Mouse (Mus musculus) hindbrain, embryonic 11.5 days (tissue): Measurements from ENCODE around the gene Lysmd1. TPM values are rescaled to one million over a fixed set of nuclear protein-coding genes. Genes with fewer than 3 reads are reported as not detected.

ENCODE experiments used
- ATAC-seq: fragments of 200-750 bp; cut with Nextera tagmentation; 2 replicates; pipeline ENCODE4 v1.8.0; 2017; ENCODE audit warnings: mild to moderate bottlenecking, moderate TSS enrichment, moderate library complexity; ENCODE audit not compliant: low FRiP score
- DNase-seq: peaks from one replicate; pipeline ENCODE4 v3.0.0-alpha.2; 2015; ENCODE audit warnings: low spot score
- H3K27ac ChIP-seq: fragments of 300-500 bp; sonication (generic); 2 replicates; pipeline ENCODE4 v1.5.1; 2014; ENCODE audit warnings: mild to moderate bottlenecking, low read depth, low read length
- H3K27me3 ChIP-seq: fragments of 300-500 bp; sonication (generic); 2 replicates; pipeline ENCODE4 v1.6.1; 2014; ENCODE audit warnings: mild to moderate bottlenecking, low read length, moderate library complexity, mixed read lengths; ENCODE audit not compliant: control insufficient read depth, insufficient read depth
- H3K36me3 ChIP-seq: fragments of 300-500 bp; sonication (generic); 2 replicates; pipeline ENCODE4 v1.6.1; 2014; ENCODE audit warnings: mild to moderate bottlenecking, low read length, moderate library complexity, mixed read lengths; ENCODE audit not compliant: control insufficient read depth, insufficient read depth
- H3K4me1 ChIP-seq: fragments of 300-500 bp; sonication (generic); replicated peaks from 2 replicates; pipeline ENCODE4 v1.6.1; 2014; ENCODE audit warnings: low read length, mixed read lengths; ENCODE audit not compliant: control insufficient read depth, insufficient read depth
- H3K4me2 ChIP-seq: fragments of 300-500 bp; sonication (generic); replicated peaks from 2 replicates; pipeline ENCODE4 v1.6.1; 2014; ENCODE audit warnings: mild to moderate bottlenecking, low read depth, low read length
- H3K4me3 ChIP-seq: fragments of 300-500 bp; sonication (generic); 2 replicates; pipeline ENCODE4 v1.5.1; 2014; ENCODE audit warnings: low read depth, low read length
- H3K9ac ChIP-seq: fragments of 300-500 bp; sonication (generic); 2 replicates; pipeline ENCODE4 v1.6.1; 2014; ENCODE audit warnings: low read depth, low read length
- H3K9me3 ChIP-seq: fragments of 300-500 bp; sonication (generic); 2 replicates; pipeline ENCODE4 v1.6.1; 2016; ENCODE audit warnings: low read length; ENCODE audit not compliant: control insufficient read depth
- WGBS: fragments of 180-500 bp; shearing (Covaris S2); extraction: QIAGEN DNeasy Blood & Tissue Kit; methylation state at CpG from one replicate; pipeline ENCODE4 v1.1.7; 2014; 5-methylcytosine and 5-hydroxymethylcytosine counted together
- polyA plus RNA-seq: library from polyadenylated mRNA; unstranded; fragments of >200 nt; fragmentation: Nextera tagmentation; extraction: Ambion mirVana; gene quantifications from 2 replicates; pipeline ENCODE4 v1.2.1, GENCODE M21; 2014

Gene Lysmd1
- polyA plus RNA-seq, 1 experiment from 2014 or later, result 12.5 TPM

- Histone ChIP-seq H3K4me2 (no peak overlapping the region), H3K27me3 (peaks cover 43% of the 10 kb centered on the region), H3K27ac (no peak overlapping the region), H3K9me3 (no peaks in the 10 kb centered on the region), H3K4me1 (peaks cover 2% of the 10 kb centered on the region; the same call in 1 of the 2 replicates), H3K36me3 (peaks cover 14% of the 10 kb centered on the region), H3K4me3 (no peak overlapping the region; the same call in 1 of the 2 replicates), H3K9ac (no peak overlapping the region)
- ATAC-seq (peak; percentile 48; the same call in 1 of the 2 replicates), DNase-seq (peak; percentile 91)
- WGBS, result 1% methylated on average over 16 of the region's 16 CpGs
Measured at GRCm38 (mm10) chr3:95174011-95174592, 40.2 kb downstream of the Lysmd1 start.

DNA sequence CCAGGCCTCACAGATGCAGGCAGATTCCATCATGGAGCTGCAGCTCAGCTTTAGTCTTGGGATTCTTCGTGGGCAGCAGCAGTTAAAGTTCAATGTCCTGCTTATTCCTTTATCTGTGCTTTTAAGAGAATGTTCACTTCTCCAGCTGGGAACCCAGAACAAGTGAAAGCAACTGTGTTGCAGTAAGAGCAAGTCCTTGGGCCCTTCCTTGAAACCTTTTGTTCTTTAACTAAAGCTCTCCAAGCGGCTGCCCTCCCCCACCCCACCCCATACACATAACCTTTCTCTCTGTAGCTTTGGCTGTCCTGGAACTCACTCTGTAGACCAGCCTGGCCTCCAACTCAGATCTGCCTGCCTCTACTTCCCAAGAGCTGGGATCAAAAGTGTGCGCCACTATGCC, 42.6 kb downstream of the Lysmd1 start:
- Histone ChIP-seq H3K4me2 (no peak overlapping the region), H3K27me3 (peaks cover 23% of the 10 kb centered on the region), H3K4me3 (no peak overlapping the region), H3K36me3 (peaks cover 7% of the 10 kb centered on the region; the same call in 1 of the 2 replicates), H3K4me1 (peaks cover 2% of the 10 kb centered on the region; the same call in 1 of the 2 replicates), H3K9ac (no peak overlapping the region), H3K9me3 (no peaks in the 10 kb centered on the region), H3K27ac (no peak overlapping the region)
- WGBS, result 65% methylated on average over 3 of the region's 3 CpGs
- DNase-seq, result no peak
- ATAC-seq, result no peak

DNA sequence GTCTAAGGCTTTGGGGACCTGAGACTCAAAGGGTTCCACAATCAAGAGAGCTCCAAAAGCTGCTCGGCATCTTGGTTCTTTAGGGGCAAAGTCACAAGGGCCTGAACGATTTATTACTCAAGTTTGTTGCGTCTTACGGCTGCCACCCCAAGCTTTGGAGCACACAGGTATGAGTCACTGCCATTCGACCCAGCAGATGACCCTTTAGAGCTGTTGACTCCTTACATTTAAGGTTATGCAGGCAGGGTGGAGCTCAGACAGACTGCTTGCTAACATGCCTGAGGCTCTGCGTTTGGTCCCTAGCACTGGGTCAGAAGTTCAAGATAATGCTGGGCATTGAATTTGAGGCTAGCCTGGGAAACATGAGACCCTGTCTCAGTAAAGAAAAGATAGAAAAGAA, 43.7 kb downstream of the Lysmd1 start:
- Histone ChIP-seq H3K4me3 (no peak overlapping the region), H3K27me3 (peaks cover 12% of the 10 kb centered on the region), H3K9ac (no peak overlapping the region), H3K9me3 (no peaks in the 10 kb centered on the region), H3K36me3 (peaks cover 3% of the 10 kb centered on the region), H3K27ac (no peak overlapping the region), H3K4me1 (0 out of 2 replicates have a peak, but pooled peaks cover 2% of the 10 kb centered on the region), H3K4me2 (no peak overlapping the region)
- WGBS, result 77% methylated on average over 6 of the region's 6 CpGs
- ATAC-seq (no peak), DNase-seq (no peak)

- H3K9ac ChIP-seq, result no peak overlapping the region
- no peak overlapping the region for H3K4me2 ChIP-seq
- no peak for DNase-seq
- 85% methylated on average over 5 of the region's 5 CpGs for WGBS
- no peaks in the 10 kb centered on the region for H3K9me3 ChIP-seq
- no peaks in the 10 kb centered on the region for H3K27me3 ChIP-seq
- no peaks in the 10 kb centered on the region; the same call in 1 of the 2 replicates for H3K36me3 ChIP-seq
- no peak for ATAC-seq
- H3K27ac ChIP-seq, result no peak overlapping the region
- no peaks in the 10 kb centered on the region for H3K4me1 ChIP-seq
- H3K4me3 ChIP-seq, result no peak overlapping the region
Measured at GRCm38 (mm10) chr3:95178948-95179347, 45.1 kb downstream of the Lysmd1 start.

- ATAC-seq, result no peak
- Histone ChIP-seq H3K4me2 (no peak overlapping the region), H3K9me3 (no peaks in the 10 kb centered on the region), H3K4me1 (no peaks in the 10 kb centered on the region), H3K4me3 (no peak overlapping the region), H3K9ac (no peak overlapping the region), H3K27ac (no peak overlapping the region), H3K27me3 (no peaks in the 10 kb centered on the region), H3K36me3 (no peaks in the 10 kb centered on the region; the same call in 1 of the 2 replicates)
- no peak for DNase-seq
- whole genome bisulfite sequencing, result 74% methylated on average over 3 of the region's 3 CpGs
Measured at GRCm38 (mm10) chr3:95179890-95180289, 46.0 kb downstream of the Lysmd1 start.

- no peaks in the 10 kb centered on the region for H3K9me3 ChIP-seq
- H3K36me3 ChIP-seq, result no peaks in the 10 kb centered on the region; the same call in 1 of the 2 replicates
- no peaks in the 10 kb centered on the region for H3K27me3 ChIP-seq
- H3K4me3 ChIP-seq, result no peak overlapping the region
- H3K4me1 ChIP-seq, result no peaks in the 10 kb centered on the region
- DNase-seq (no peak), ATAC-seq (no peak)
- WGBS, result 74% methylated on average over 1 of the region's 1 CpGs
- no peak overlapping the region for H3K4me2 ChIP-seq
- H3K27ac ChIP-seq, result no peak overlapping the region
- no peak overlapping the region for H3K9ac ChIP-seq
Measured at GRCm38 (mm10) chr3:95181841-95182240, 48.0 kb downstream of the Lysmd1 start.

DNA sequence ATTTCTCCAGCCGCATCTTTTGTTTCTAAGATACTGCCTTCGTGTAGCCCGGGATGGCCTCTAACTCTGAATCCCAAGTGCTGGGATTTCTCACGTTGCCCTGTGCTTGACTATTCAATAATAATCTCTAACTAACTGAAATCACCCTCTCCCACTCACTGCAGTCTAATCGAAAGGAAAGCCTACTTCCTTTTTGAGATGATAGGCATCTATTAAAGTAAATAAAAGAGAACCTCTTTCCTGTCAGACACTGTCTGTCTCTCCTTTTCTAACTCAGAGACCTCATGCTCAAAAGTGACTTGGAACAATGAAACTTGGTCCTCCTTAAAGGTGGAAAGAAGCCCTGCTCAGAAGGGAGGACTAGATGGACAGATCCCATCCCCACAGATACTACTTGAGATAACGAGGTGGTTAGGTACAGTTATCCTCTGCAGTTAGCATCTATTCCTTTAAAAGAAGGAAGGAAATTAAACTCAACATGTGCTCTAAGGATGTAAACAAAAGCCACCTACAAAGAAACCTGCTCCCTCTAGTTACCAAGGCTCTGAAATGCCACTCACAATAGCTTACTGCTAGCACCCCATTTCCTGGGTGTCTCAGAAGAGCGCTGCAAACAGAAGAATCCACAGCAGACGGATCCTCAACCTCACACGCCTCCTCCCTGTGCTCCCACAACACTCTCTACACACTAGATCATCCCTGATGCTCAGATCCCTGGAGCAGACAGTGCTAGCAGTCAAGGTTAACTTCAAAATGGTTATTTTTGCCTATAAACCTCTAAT, 51.1 kb downstream of the Lysmd1 start:
- H3K4me3 ChIP-seq, result no peak overlapping the region
- no peaks in the 10 kb centered on the region for H3K9me3 ChIP-seq
- H3K27ac ChIP-seq, result no peak overlapping the region
- ATAC-seq (no peak), DNase-seq (no peak)
- WGBS, result 97% methylated on average over 9 of the region's 9 CpGs
- H3K9ac ChIP-seq, result no peak overlapping the region
- H3K36me3 ChIP-seq, result peaks cover 2% of the 10 kb centered on the region
- no peak overlapping the region for H3K4me2 ChIP-seq
- no peaks in the 10 kb centered on the region for H3K27me3 ChIP-seq
- no peaks in the 10 kb centered on the region for H3K4me1 ChIP-seq

DNA sequence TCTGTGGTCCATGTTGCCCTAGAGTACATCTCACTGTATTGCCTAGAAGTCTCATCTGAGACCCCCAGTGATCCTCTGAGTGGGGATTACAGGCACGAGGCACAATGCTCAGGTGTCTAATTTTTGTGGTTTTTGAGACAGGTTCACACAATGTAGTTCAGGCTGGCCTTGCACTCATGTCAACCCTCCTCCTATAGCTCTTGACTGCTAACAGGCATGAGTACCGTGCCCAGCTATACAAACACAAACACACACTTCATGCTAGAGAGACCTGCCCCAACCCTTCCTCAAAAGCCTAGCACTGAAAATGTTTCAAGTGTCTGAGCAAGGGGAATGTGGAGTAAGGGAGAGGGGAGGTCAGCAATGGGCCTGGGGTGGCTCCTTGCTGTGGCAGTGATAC, 52.2 kb downstream of the Lysmd1 start:
- ATAC-seq (no peak), DNase-seq (no peak)
- Histone ChIP-seq H3K9me3 (no peaks in the 10 kb centered on the region), H3K27me3 (no peaks in the 10 kb centered on the region), H3K4me2 (no peak overlapping the region), H3K9ac (no peak overlapping the region), H3K4me3 (no peak overlapping the region), H3K36me3 (peaks cover 6% of the 10 kb centered on the region), H3K27ac (no peak overlapping the region), H3K4me1 (no peaks in the 10 kb centered on the region)
- 91% methylated on average over 2 of the region's 2 CpGs for WGBS

GRCm38 (mm10) chr3:95186888-95187287, 53.0 kb downstream of the Lysmd1 start:
- no peak for DNase-seq

More at GRCm38 (mm10) chr3:95186888-95187287, 53.0 kb downstream of the Lysmd1 start:
- Histone ChIP-seq H3K36me3 (peaks cover 6% of the 10 kb centered on the region), H3K9ac (no peak overlapping the region), H3K27ac (no peak overlapping the region), H3K27me3 (no peaks in the 10 kb centered on the region), H3K4me1 (no peaks in the 10 kb centered on the region), H3K4me3 (no peak overlapping the region), H3K9me3 (no peaks in the 10 kb centered on the region), H3K4me2 (no peak overlapping the region)
- 88% methylated on average over 6 of the region's 6 CpGs for WGBS
- no peak for ATAC-seq
